Mouse (Mus musculus) left cerebral cortex, postnatal 25 days (tissue): ENCODE data around the gene Col5a1. TPM values are rescaled to one million over a fixed set of nuclear protein-coding genes. Genes with fewer than 3 reads are reported as not detected.

ENCODE experiments used
- DNase-seq, 2 experiments: peaks; one replicate each; pipeline ENCODE4 v3.0.0; 2022; ENCODE audit warnings: low spot score in 2 of 2, mixed read lengths in 1 of 2
- intact Hi-C: fragments of 180-260 bp; cut with DNase I; formaldehyde crosslinking; loops from one replicate; pipeline ENCODE4 v1.15.1; 2025
- total RNA-seq, 2 experiments: library from RNA; stranded (reverse); gene quantifications; 2 replicates each; pipeline ENCODE4 v1.2.3; 2021

Gene Col5a1
- total RNA-seq, 2 experiments from 2014 or later = 6.9 to 7.0 TPM

GRCm38 (mm10) chr2:27954924-27955323 is 68.7 kb downstream of the Col5a1 start:
- intact Hi-C loops = no loop called here

GRCm38 (mm10) chr2:27956751-27957150 is 70.5 kb downstream of the Col5a1 start:
- intact Hi-C loops = no loop called here

More at GRCm38 (mm10) chr2:27954924-27955323, 68.7 kb downstream of the Col5a1 start:
- DNase-seq = no peak

GRCm38 (mm10) chr2:27957184-27957583 is 71.0 kb downstream of the Col5a1 start:
- no peak for DNase-seq
- intact Hi-C loops = no loop called here

More at GRCm38 (mm10) chr2:27956751-27957150, 70.5 kb downstream of the Col5a1 start:
- DNase-seq = no peak

- intact Hi-C loops = no loop called here
- no peak for DNase-seq
Measured at GRCm38 (mm10) chr2:27959275-27959674, 73.0 kb downstream of the Col5a1 start.

- DNase-seq = no peak
- intact Hi-C loops = no loop called here
Measured at GRCm38 (mm10) chr2:27961190-27961589, 75.0 kb downstream of the Col5a1 start.

- intact Hi-C loops = no loop called here
- no peak for DNase-seq
Measured at GRCm38 (mm10) chr2:27962406-27962805, 76.2 kb downstream of the Col5a1 start.

GRCm38 (mm10) chr2:27969158-27969557 is 82.9 kb downstream of the Col5a1 start:
- intact Hi-C loops = loop anchor here (1.0 to 2.0 kb wide), 2 partner anchors 42 to 199 kb away; no protein-coding TSS in a partner anchor
- DNase-seq = peak in 1 of 2 experiments; percentile 38

- intact Hi-C loops = loop anchor here (1.0 to 2.0 kb wide), 2 partner anchors 49 to 421 kb away; no protein-coding TSS in a partner anchor
- DNase-seq = peak; percentile 47 to 48
Measured at GRCm38 (mm10) chr2:27973840-27974239, 87.6 kb downstream of the Col5a1 start.

- DNase-seq = peak; percentile 20 to 45
Measured at GRCm38 (mm10) chr2:27975786-27976185, 89.6 kb downstream of the Col5a1 start.

GRCm38 (mm10) chr2:27976512-27976911 is 90.3 kb downstream of the Col5a1 start:
- no peak for DNase-seq
- intact Hi-C loops = loop anchor here (5.0 kb wide), 1 partner anchor 221 kb away; no protein-coding TSS in a partner anchor

More at GRCm38 (mm10) chr2:27975786-27976185, 89.6 kb downstream of the Col5a1 start:
- intact Hi-C loops = loop anchor here (5.0 kb wide), 1 partner anchor 222 kb away; no protein-coding TSS in a partner anchor

- no peak for DNase-seq
Measured at GRCm38 (mm10) chr2:27981066-27981465, 94.8 kb downstream of the Col5a1 start.

GRCm38 (mm10) chr2:27981621-27982535 is 95.7 kb downstream of the Col5a1 start:
- DNase-seq = no peak
- intact Hi-C loops = loop anchor here (5.0 kb wide), 1 partner anchor 440 kb away; no protein-coding TSS in a partner anchor

More at GRCm38 (mm10) chr2:27981066-27981465, 94.8 kb downstream of the Col5a1 start:
- intact Hi-C loops = loop anchor here (5.0 kb wide), 1 partner anchor 441 kb away; no protein-coding TSS in a partner anchor

- intact Hi-C loops = loop anchor here (5.0 kb wide), 1 partner anchor 439 kb away; no protein-coding TSS in a partner anchor
- no peak for DNase-seq
Measured at GRCm38 (mm10) chr2:27983093-27983492, 96.9 kb downstream of the Col5a1 start.

GRCm38 (mm10) chr2:27983884-27984283 is 97.7 kb downstream of the Col5a1 start:
- intact Hi-C loops = loop anchor here (5.0 kb wide), 1 partner anchor 438 kb away; no protein-coding TSS in a partner anchor
- peak; percentile 50 to 53 for DNase-seq

- intact Hi-C loops = no loop called here
Measured at GRCm38 (mm10) chr2:27986751-27987150, 100.5 kb downstream of the Col5a1 start.

GRCm38 (mm10) chr2:27990430-27991211 is 104.4 kb downstream of the Col5a1 start:
- peak in 1 of 2 experiments; percentile 58 for DNase-seq
- intact Hi-C loops = no loop called here

More at GRCm38 (mm10) chr2:27986751-27987150, 100.5 kb downstream of the Col5a1 start:
- no peak for DNase-seq

- no peak for DNase-seq
Measured at GRCm38 (mm10) chr2:27993416-27993815, 107.2 kb downstream of the Col5a1 start.

GRCm38 (mm10) chr2:27999996-28000583 is 113.9 kb downstream of the Col5a1 start:
- intact Hi-C loops = no loop called here
- no peak for DNase-seq

More at GRCm38 (mm10) chr2:27993416-27993815, 107.2 kb downstream of the Col5a1 start:
- intact Hi-C loops = no loop called here

GRCm38 (mm10) chr2:28000660-28001059 is 114.4 kb downstream of the Col5a1 start:
- no peak for DNase-seq
- intact Hi-C loops = no loop called here
